Mouse (Mus musculus) heart, postnatal 0 days (tissue): Measurements from ENCODE around the gene Fam49a. TPM values are rescaled to one million over a fixed set of nuclear protein-coding genes. Genes with fewer than 3 reads are reported as not detected.
A peak's percentile ranks its signal among the peaks of the same experiment; 100 is the strongest.

Experiments used
- ATAC-seq: fragments of 200-750 bp; cut with Nextera tagmentation; 2 replicates; pipeline ENCODE4 v1.8.0; 2017; ENCODE audit warnings: low read depth, moderate number of reproducible peaks, moderate library complexity; ENCODE audit not compliant: insufficient read depth
- DNase-seq: peaks from one replicate; pipeline ENCODE4 v3.0.0-alpha.2; 2016; ENCODE audit warnings: low spot score
- H3K27ac ChIP-seq: fragments of 300-500 bp; sonication (generic); 2 replicates; pipeline ENCODE4 v1.5.1; 2014; ENCODE audit warnings: low read depth, mild to moderate bottlenecking
- H3K27me3 ChIP-seq: fragments of 300-500 bp; sonication (generic); 2 replicates; pipeline ENCODE4 v1.6.1; 2014; ENCODE audit warnings: low read length, mixed read lengths; ENCODE audit not compliant: control insufficient read depth, insufficient read depth
- H3K36me3 ChIP-seq: fragments of 300-500 bp; sonication (generic); replicated peaks from 2 replicates; pipeline ENCODE4 v1.6.1; 2014; ENCODE audit warnings: low read length, mixed read lengths; ENCODE audit not compliant: control insufficient read depth, insufficient read depth
- H3K4me1 ChIP-seq: fragments of 300-500 bp; sonication (generic); 2 replicates; pipeline ENCODE4 v1.6.1; 2014; ENCODE audit warnings: antibody characterized with exemption; ENCODE audit not compliant: control insufficient read depth, insufficient read depth
- H3K4me2 ChIP-seq: fragments of 300-500 bp; sonication (generic); 2 replicates; pipeline ENCODE4 v1.6.1; 2014; ENCODE audit warnings: low read depth, mild to moderate bottlenecking, low read length, moderate library complexity
- H3K4me3 ChIP-seq: fragments of 300-500 bp; sonication (generic); 2 replicates; pipeline ENCODE4 v1.5.1; 2014; ENCODE audit warnings: low read depth, low read length
- H3K9ac ChIP-seq: fragments of 300-500 bp; sonication (generic); replicated peaks from 2 replicates; pipeline ENCODE4 v1.6.1; 2014; ENCODE audit warnings: low read depth, low read length, mixed read lengths
- H3K9me3 ChIP-seq: fragments of 300-500 bp; sonication (generic); replicated peaks from 2 replicates; pipeline ENCODE4 v1.6.1; 2016; ENCODE audit warnings: low read length; ENCODE audit not compliant: control insufficient read depth
- CTCF ChIP-seq: IDR thresholded peaks from 2 replicates; pipeline ENCODE4 v1.5.1; 2016; ENCODE audit warnings: antibody characterized with exemption, control low read depth, low read depth
- EP300 ChIP-seq: IDR thresholded peaks from 2 replicates; pipeline ENCODE4 v1.6.1; 2016; ENCODE audit warnings: antibody characterized with exemption, low read depth
- WGBS: fragments of 180-500 bp; shearing (Covaris S2); extraction: QIAGEN DNeasy Blood & Tissue Kit; methylation state at CpG from one replicate; pipeline ENCODE4 v1.1.7; 2014; 5-methylcytosine and 5-hydroxymethylcytosine counted together
- polyA plus RNA-seq: library from polyadenylated mRNA; unstranded; fragments of >200 nt; fragmentation: Nextera tagmentation; extraction: Ambion mirVana; gene quantifications from 2 replicates; pipeline ENCODE4 v1.2.1, GENCODE M21; 2015
- total RNA-seq: library from RNA; depleted of rRNA; stranded (reverse); fragments of >200 nt; gene quantifications from 2 replicates; pipeline ENCODE4 v1.2.3, GENCODE M21; 2014; ENCODE audit warnings: low replicate concordance

Fam49a gene
- total and polyA plus RNA-seq, 2 experiments from 2014 or later, result 12.4 to 16.5 TPM

GRCm38 (mm10) chr12:12223336-12223735, 38.6 kb upstream of the Fam49a start:
- H3K27me3 ChIP-seq, result peaks cover 5% of the 10 kb centered on the region; the same call in 1 of the 2 replicates
- H3K27ac ChIP-seq, result no peak overlapping the region
- no peak overlapping the region for H3K9ac ChIP-seq
- H3K4me3 ChIP-seq, result no peak overlapping the region
- no peaks in the 10 kb centered on the region for H3K9me3 ChIP-seq
- ATAC-seq (no peak), DNase-seq (no peak)
- TF ChIP-seq CTCF (no peak), EP300 (no peak)
- H3K4me1 ChIP-seq, result peaks cover 5% of the 10 kb centered on the region
- no peaks in the 10 kb centered on the region for H3K36me3 ChIP-seq
- no peak overlapping the region for H3K4me2 ChIP-seq
- 61% methylated on average over 2 of the region's 2 CpGs for WGBS

- DNase-seq (peak; percentile 14), ATAC-seq (peak; percentile 27; the same call in 1 of the 2 replicates)
- H3K27ac ChIP-seq, result no peak overlapping the region
- no peaks in the 10 kb centered on the region for H3K9me3 ChIP-seq
- no peak overlapping the region for H3K4me2 ChIP-seq
- H3K4me1 ChIP-seq, result peaks cover 5% of the 10 kb centered on the region
- WGBS, result 54% methylated on average over 6 of the region's 6 CpGs
- H3K4me3 ChIP-seq, result no peak overlapping the region
- no peak for TF ChIP-seq EP300
- TF ChIP-seq CTCF, result no peak
- no peaks in the 10 kb centered on the region for H3K36me3 ChIP-seq
- no peak overlapping the region for H3K9ac ChIP-seq
- H3K27me3 ChIP-seq, result no peaks in the 10 kb centered on the region
These were observed 36.2 kb upstream of the Fam49a start for GRCm38 (mm10) chr12:12225706-12226105.

GRCm38 (mm10) chr12:12227594-12227993, 34.3 kb upstream of the Fam49a start:
- no peak overlapping the region for H3K4me3 ChIP-seq
- ATAC-seq, result no peak
- no peak overlapping the region for H3K27ac ChIP-seq
- DNase-seq, result no peak
- no peak overlapping the region for H3K9ac ChIP-seq
- no peaks in the 10 kb centered on the region for H3K36me3 ChIP-seq
- no peaks in the 10 kb centered on the region for H3K27me3 ChIP-seq
- WGBS, result 77% methylated on average over 3 of the region's 3 CpGs
- H3K4me2 ChIP-seq, result no peak overlapping the region
- no peaks in the 10 kb centered on the region for H3K9me3 ChIP-seq
- H3K4me1 ChIP-seq, result no peaks in the 10 kb centered on the region
- TF ChIP-seq CTCF, result no peak
- no peak for TF ChIP-seq EP300

GRCm38 (mm10) chr12:12230031-12230557, 31.8 kb upstream of the Fam49a start:
- no peaks in the 10 kb centered on the region for H3K9me3 ChIP-seq
- TF ChIP-seq CTCF (no peak), EP300 (no peak)
- DNase-seq, result no peak
- H3K27me3 ChIP-seq, result no peaks in the 10 kb centered on the region
- no peak overlapping the region for H3K9ac ChIP-seq
- no peaks in the 10 kb centered on the region for H3K36me3 ChIP-seq
- no peak overlapping the region for H3K4me3 ChIP-seq
- no peak for ATAC-seq
- H3K27ac ChIP-seq, result no peak overlapping the region
- no peak overlapping the region for H3K4me2 ChIP-seq
- no peaks in the 10 kb centered on the region for H3K4me1 ChIP-seq

GRCm38 (mm10) chr12:12232097-12232496, 29.8 kb upstream of the Fam49a start:
- Histone ChIP-seq H3K9ac (no peak overlapping the region), H3K27ac (no peak overlapping the region), H3K4me1 (no peaks in the 10 kb centered on the region), H3K36me3 (no peaks in the 10 kb centered on the region), H3K4me2 (no peak overlapping the region), H3K4me3 (no peak overlapping the region), H3K9me3 (no peaks in the 10 kb centered on the region), H3K27me3 (no peaks in the 10 kb centered on the region)
- TF ChIP-seq EP300, result no peak
- TF ChIP-seq CTCF, result no peak
- ATAC-seq, result no peak
- 88% methylated on average over 4 of the region's 4 CpGs for WGBS
- DNase-seq, result no peak

- WGBS, result 52% methylated on average over 5 of the region's 5 CpGs
- Histone ChIP-seq H3K9ac (no peak overlapping the region), H3K27me3 (no peaks in the 10 kb centered on the region), H3K9me3 (no peaks in the 10 kb centered on the region), H3K27ac (no peak overlapping the region), H3K36me3 (no peaks in the 10 kb centered on the region), H3K4me2 (no peak overlapping the region), H3K4me1 (no peaks in the 10 kb centered on the region), H3K4me3 (no peak overlapping the region)
- DNase-seq (no peak), ATAC-seq (no peak)
- no peak for TF ChIP-seq CTCF
- no peak for TF ChIP-seq EP300
These were observed 25.0 kb upstream of the Fam49a start for GRCm38 (mm10) chr12:12236978-12237377.
